Mouse (Mus musculus): ENCODE measurements around the gene Cenpk. TPM values are rescaled to one million over a fixed set of nuclear protein-coding genes. Genes with fewer than 3 reads are reported as not detected.

Cenpk gene
- total RNA-seq (2012; rRNA removed): 18.5 and 20.3 TPM in 2 replicates
- 100 to 1,000 TPM in 1 of 2 experiments, 1 to 10 TPM in 1; 8.9 to 408 TPM for polyA plus RNA-seq (2012; ENCODE audit: insufficient read depth in 1 of 2, insufficient read length in 2 of 2, low read depth in 1 of 2, low replicate concordance in 2 of 2, missing spikeins in 1 of 2)

GRCm38 (mm10) chr13:104228384-104229066, at the start of gene Cenpk, which contains the start of gene Ppwd1:
Gene Cenpk, plus strand, starts transcription at chr13:104228611.
Gene Ppwd1, minus strand, starts transcription at chr13:104228843.
- H3K27me3 ChIP-seq (ENCODE audit: control insufficient read depth in 1 of 2, insufficient read depth in 2 of 2, low read length in 2 of 2): no peaks in the 10 kb centered on the region
- peak within 1 kb of the TSS; percentile 96 for H3K9ac ChIP-seq (ENCODE audit: control insufficient read depth, low read depth, low read length, poor library complexity, severe bottlenecking)
- DNase-seq (ENCODE audit: low read depth, low spot score): peak; percentile 98
- peaks cover 27% of the 10 kb centered on the region for H3K79me2 ChIP-seq (ENCODE audit: control insufficient read depth, insufficient read depth, low read length, poor library complexity)
- peaks cover 3 to 8% of the 10 kb centered on the region in 2 experiments for H3K4me1 ChIP-seq (ENCODE audit: control insufficient read depth in 1 of 2, insufficient read depth in 2 of 2, low read length in 2 of 2)
- H3K27ac ChIP-seq (ENCODE audit: control insufficient read depth, low read depth, low read length): peak within 1 kb of the TSS; percentile 92
- peaks cover 0 to 25% of the 10 kb centered on the region in 2 experiments; a peak in 3 of 4 replicates for H3K36me3 ChIP-seq (ENCODE audit: control insufficient read depth in 1 of 2, insufficient read depth in 2 of 2, low read length in 2 of 2)
- no peaks in the 10 kb centered on the region for H3K9me3 ChIP-seq (replicated peaks; ENCODE audit: insufficient read depth, low read length)
- peak within 1 kb of the TSS; percentile 61 to 92 for H3K4me3 ChIP-seq (ENCODE audit: control insufficient read depth in 1 of 2, insufficient read depth in 1 of 2, low read depth in 2 of 2, low read length in 2 of 2)
- TF ChIP-seq ZMIZ1 (IDR thresholded peaks at IDR 0.05; ENCODE audit: low read depth, low read length) (peak; percentile 81; the same call in 1 of the 2 replicates), ZC3H11A (IDR thresholded peaks at IDR 0.05; ENCODE audit: low read depth, low read length) (no peak), TCF12 (IDR thresholded peaks at IDR 0.05; ENCODE audit: low read depth, low read length) (no peak; the same call in 1 of the 2 replicates), USF1 (IDR thresholded peaks at IDR 0.05; ENCODE audit: low read depth, low read length) (no peak), NRF1 (IDR thresholded peaks at IDR 0.05; ENCODE audit: insufficient read depth, low read depth, low read length, poor library complexity, severe bottlenecking) (no peak), ZKSCAN1 (IDR thresholded peaks at IDR 0.05; ENCODE audit: low read depth, low read length) (no peak), RAD21 (IDR thresholded peaks at IDR 0.05; ENCODE audit: low read depth, low read length) (no peak), GABPA (IDR thresholded peaks at IDR 0.05; ENCODE audit: low read depth, low read length) (0 out of 2 replicates have a peak, but pooled peaks have one; percentile 37), KAT2A (conservative IDR thresholded peaks at IDR 0.05; ENCODE audit: low read depth, low read length) (no peak; the same call in 1 of the 2 replicates), SIN3A (IDR thresholded peaks at IDR 0.05; ENCODE audit: low read length) (peak; percentile 88), EP300 (IDR thresholded peaks at IDR 0.05; ENCODE audit: low read depth in 1 of 2, low read length in 2 of 2) (peak in 1 of 2 experiments; percentile 29; a peak in 1 of 4 replicates), MAFK (IDR thresholded peaks at IDR 0.05; ENCODE audit: borderline replicate concordance, low read depth, low read length) (no peak), CTCF (IDR thresholded peaks at IDR 0.05 in 2 of 3, conservative IDR thresholded peaks at IDR 0.05 in 1 of 3; ENCODE audit: control insufficient read depth in 1 of 3, insufficient read depth in 1 of 3, low read depth in 2 of 3, low read length in 3 of 3, poor library complexity in 1 of 3, severe bottlenecking in 1 of 3) (no peak), POLR2AphosphoS2 (IDR thresholded peaks at IDR 0.05; ENCODE audit: low read length) (peak; percentile 79; the same call in 1 of the 2 replicates), MYB (IDR thresholded peaks at IDR 0.05; ENCODE audit: low read depth, low read length) (no peak; the same call in 1 of the 2 replicates), CHD2 (IDR thresholded peaks at IDR 0.05; ENCODE audit: low read length) (no peak), RCOR1 (IDR thresholded peaks at IDR 0.05; ENCODE audit: low read depth, low read length) (no peak), BHLHE40 (IDR thresholded peaks at IDR 0.05; ENCODE audit: borderline replicate concordance, low read depth, low read length) (no peak), ELF1 (IDR thresholded peaks at IDR 0.05; ENCODE audit: low read depth, low read length) (peak; percentile 91), USF2 (IDR thresholded peaks at IDR 0.05; ENCODE audit: borderline replicate concordance in 1 of 2, insufficient read depth in 1 of 2, low read depth in 1 of 2, low read length in 2 of 2) (no peak), UBTF (IDR thresholded peaks at IDR 0.05; ENCODE audit: borderline replicate concordance, insufficient read depth, low read depth, low read length) (no peak), MAZ (IDR thresholded peaks at IDR 0.05; ENCODE audit: low read depth, low read length) (no peak), MXI1 (IDR thresholded peaks at IDR 0.05; ENCODE audit: low read depth, low read length) (0 out of 2 replicates have a peak, but pooled peaks have one; percentile 48), POLR2AphosphoS5 (IDR thresholded peaks at IDR 0.05; ENCODE audit: borderline replicate concordance, low read depth, low read length) (no peak; the same call in 1 of the 2 replicates), HCFC1 (IDR thresholded peaks at IDR 0.05; ENCODE audit: low read depth, low read length) (peak; percentile 89), NELFE (IDR thresholded peaks at IDR 0.05; ENCODE audit: low read depth, low read length) (peak; percentile 87), CHD1 (IDR thresholded peaks at IDR 0.05; ENCODE audit: low read depth, low read length) (no peak), ETS1 (IDR thresholded peaks at IDR 0.05; ENCODE audit: low read depth, low read length) (peak; percentile 40; the same call in 1 of the 2 replicates), GATA1 (IDR thresholded peaks at IDR 0.05; ENCODE audit: low read depth, low read length) (no peak), SMC3 (IDR thresholded peaks at IDR 0.05; ENCODE audit: low read depth, low read length) (no peak), TAL1 (IDR thresholded peaks at IDR 0.05; ENCODE audit: low read length) (no peak), MAX (IDR thresholded peaks at IDR 0.05; ENCODE audit: low read length) (peak; percentile 41; the same call in 1 of the 2 replicates), MEF2A (IDR thresholded peaks at IDR 0.05; ENCODE audit: extremely low read depth, insufficient replicate concordance, low read depth, low read length, poor library complexity, severe bottlenecking) (no peak), TBP (IDR thresholded peaks at IDR 0.05; ENCODE audit: low read depth, low read length) (peak; percentile 88), ZNF384 (IDR thresholded peaks at IDR 0.05; ENCODE audit: low read depth, low read length) (peak; percentile 83)
